Mouse (Mus musculus): ENCODE data around the gene Chrna4. TPM values are rescaled to one million over a fixed set of nuclear protein-coding genes. Genes with fewer than 3 reads are reported as not detected.

The Chrna4 gene
- polyA plus RNA-seq, 2 experiments: 0.50 to 0.71 TPM

DNA sequence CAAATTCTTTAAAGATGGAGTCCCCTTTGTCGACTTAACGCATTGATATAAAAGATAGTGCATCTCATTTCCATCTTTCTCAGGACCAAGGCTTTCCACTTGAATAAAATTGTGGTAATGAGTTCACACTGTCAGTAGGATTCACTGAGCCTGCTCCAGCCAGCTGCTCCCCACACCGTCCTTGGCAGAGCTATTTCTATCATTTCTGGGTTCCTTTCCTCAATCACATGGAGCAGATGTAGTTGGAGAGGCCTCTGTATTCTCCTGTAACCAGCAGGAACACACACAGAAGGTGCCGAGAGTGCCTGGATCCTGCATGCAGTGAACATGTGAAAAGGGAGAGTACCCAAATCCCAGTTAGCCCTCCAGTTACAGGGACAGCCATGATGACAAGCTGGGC is 53.0 kb downstream of the Chrna4 start:
- H3K27me3 ChIP-seq (ENCODE audit: control insufficient read depth, insufficient read depth, low read length): no peaks in the 10 kb centered on the region
- H3K9me3 ChIP-seq (ENCODE audit: control insufficient read depth, low read length): no peaks in the 10 kb centered on the region
- ATAC-seq (ENCODE audit: insufficient read depth) (no peak), DNase-seq (ENCODE audit: low read depth in 3 of 3, low spot score in 3 of 3) (no peak)
- TF ChIP-seq EP300 (IDR thresholded peaks at IDR 0.05; ENCODE audit: low read depth) (no peak), CTCF (IDR thresholded peaks at IDR 0.05; ENCODE audit: low read depth) (no peak)
- H3K4me2 ChIP-seq (ENCODE audit: low read depth): no peak overlapping the region
- no peak overlapping the region for H3K9ac ChIP-seq (replicated peaks)
- H3K4me3 ChIP-seq (ENCODE audit: insufficient read depth in 1 of 2, low read depth in 2 of 2, low read length in 2 of 2): no peak overlapping the region
- 56% methylated on average over 4 of the region's 4 CpGs for WGBS (ENCODE audit: insufficient replicate concordance)
- H3K36me3 ChIP-seq (replicated peaks; ENCODE audit: control insufficient read depth, insufficient read depth, low read depth): no peaks in the 10 kb centered on the region
- H3K4me1 ChIP-seq (replicated peaks; ENCODE audit: control insufficient read depth in 2 of 2, insufficient read depth in 2 of 2, low read length in 1 of 2): no peaks in the 10 kb centered on the region
- no peak overlapping the region for H3K27ac ChIP-seq

DNA sequence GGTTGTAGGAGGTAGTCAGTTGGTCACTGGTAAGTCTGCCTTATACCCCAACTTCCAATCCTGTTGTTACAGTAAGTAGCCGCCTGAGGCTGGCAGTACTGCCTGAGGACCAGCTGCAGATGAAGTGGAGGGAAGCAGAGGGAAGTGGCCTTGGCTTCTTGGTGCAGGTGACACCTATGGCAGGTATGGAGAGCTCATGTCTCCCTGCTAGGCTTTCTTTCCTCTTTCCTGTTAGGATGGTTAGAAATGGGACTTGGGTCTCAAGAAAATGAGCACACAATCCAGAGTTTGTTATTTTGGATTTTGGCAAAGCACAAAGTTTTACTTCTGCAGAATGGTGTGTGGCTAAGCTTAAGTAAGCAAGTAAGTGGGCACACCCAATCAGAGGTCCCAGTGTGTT is 54.4 kb downstream of the Chrna4 start:
- ATAC-seq (ENCODE audit: insufficient read depth) (no peak), DNase-seq (ENCODE audit: low read depth in 3 of 3, low spot score in 3 of 3) (no peak)
- H3K36me3 ChIP-seq (replicated peaks; ENCODE audit: control insufficient read depth, insufficient read depth, low read depth): no peaks in the 10 kb centered on the region
- no peak overlapping the region for H3K9ac ChIP-seq (replicated peaks)
- H3K27ac ChIP-seq: no peak overlapping the region
- 54% methylated on average over 1 of the region's 1 CpGs for WGBS (ENCODE audit: insufficient replicate concordance)
- H3K4me3 ChIP-seq (ENCODE audit: insufficient read depth in 1 of 2, low read depth in 2 of 2, low read length in 2 of 2): no peak overlapping the region
- H3K4me2 ChIP-seq (ENCODE audit: low read depth): no peak overlapping the region
- H3K9me3 ChIP-seq (ENCODE audit: control insufficient read depth, low read length): no peaks in the 10 kb centered on the region
- no peaks in the 10 kb centered on the region for H3K4me1 ChIP-seq (replicated peaks; ENCODE audit: control insufficient read depth in 2 of 2, insufficient read depth in 2 of 2, low read length in 1 of 2)
- no peaks in the 10 kb centered on the region for H3K27me3 ChIP-seq (ENCODE audit: control insufficient read depth, insufficient read depth, low read length)
- no peak for TF ChIP-seq CTCF (IDR thresholded peaks at IDR 0.05; ENCODE audit: low read depth)
- no peak for TF ChIP-seq EP300 (IDR thresholded peaks at IDR 0.05; ENCODE audit: low read depth)

DNA sequence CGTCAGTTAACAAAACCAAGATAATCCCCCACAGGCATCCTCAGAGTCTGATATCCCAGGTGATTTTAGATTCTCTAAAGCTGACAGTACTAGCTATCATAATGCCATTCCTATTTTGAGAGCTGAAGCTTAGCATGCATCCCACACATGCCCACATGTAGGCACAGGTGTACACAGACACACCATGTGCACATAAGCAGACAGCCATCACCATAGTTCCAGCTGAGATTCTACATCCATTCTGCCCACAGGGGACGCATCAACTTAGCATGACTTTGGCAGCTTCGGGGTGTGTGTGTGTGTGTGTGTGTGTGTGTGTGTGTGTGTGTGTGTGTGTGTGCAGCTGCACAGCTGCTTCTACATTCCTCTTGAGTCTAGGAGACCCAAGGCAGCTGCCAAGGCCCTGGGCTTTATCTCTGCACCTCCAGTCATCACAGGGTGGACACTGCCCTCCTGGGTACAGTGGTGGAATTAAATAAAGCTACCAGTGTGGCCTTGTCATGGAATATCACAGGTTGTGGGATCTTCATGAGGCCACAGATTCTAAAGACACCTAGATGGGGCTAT is 54.9 kb downstream of the Chrna4 start:
- Histone ChIP-seq H3K9me3 (ENCODE audit: control insufficient read depth, low read length) (no peaks in the 10 kb centered on the region), H3K9ac (replicated peaks) (no peak overlapping the region), H3K4me2 (ENCODE audit: low read depth) (no peak overlapping the region), H3K36me3 (replicated peaks; ENCODE audit: control insufficient read depth, insufficient read depth, low read depth) (no peaks in the 10 kb centered on the region), H3K27ac (no peak overlapping the region), H3K4me3 (ENCODE audit: insufficient read depth in 1 of 2, low read depth in 2 of 2, low read length in 2 of 2) (no peak overlapping the region), H3K4me1 (replicated peaks; ENCODE audit: control insufficient read depth in 2 of 2, insufficient read depth in 2 of 2, low read length in 1 of 2) (no peaks in the 10 kb centered on the region), H3K27me3 (ENCODE audit: control insufficient read depth, insufficient read depth, low read length) (no peaks in the 10 kb centered on the region)
- 53% methylated on average over 3 of the region's 3 CpGs for WGBS (ENCODE audit: insufficient replicate concordance)
- no peak for TF ChIP-seq EP300 (IDR thresholded peaks at IDR 0.05; ENCODE audit: low read depth)
- no peak for TF ChIP-seq CTCF (IDR thresholded peaks at IDR 0.05; ENCODE audit: low read depth)
- DNase-seq (ENCODE audit: low read depth in 3 of 3, low spot score in 3 of 3): no peak
- ATAC-seq (ENCODE audit: insufficient read depth): no peak

DNA sequence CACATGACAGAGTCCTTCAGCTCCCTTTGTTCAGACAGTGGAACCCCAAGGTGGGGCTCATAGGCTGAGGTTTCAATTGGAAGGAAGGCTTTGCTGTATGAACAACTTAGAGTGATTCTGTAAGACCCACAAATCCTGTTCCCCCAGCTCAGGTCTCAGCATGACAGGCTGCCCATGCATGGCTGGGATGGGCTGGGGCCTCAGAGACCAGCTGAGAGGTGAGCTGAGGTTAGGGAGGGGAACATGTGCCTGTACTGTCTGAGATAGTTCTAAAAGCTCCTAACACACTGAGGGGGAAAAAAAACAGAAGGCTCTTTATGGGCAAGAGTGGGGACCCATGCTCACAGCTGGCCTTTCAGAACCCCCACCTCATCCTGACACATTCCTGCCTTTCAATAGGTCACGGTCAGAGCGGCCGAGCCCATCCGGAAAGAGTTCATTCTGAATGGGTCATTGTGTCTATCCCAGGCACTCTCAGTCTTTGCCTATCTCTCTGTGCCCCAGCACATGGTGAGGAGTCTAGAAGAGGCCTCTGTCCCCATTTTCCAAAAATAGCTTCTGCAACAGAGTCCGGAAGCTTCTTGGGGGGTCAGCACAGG is 55.8 kb downstream of the Chrna4 start:
- Histone ChIP-seq H3K9me3 (ENCODE audit: control insufficient read depth, low read length) (no peaks in the 10 kb centered on the region), H3K27ac (no peak overlapping the region), H3K9ac (replicated peaks) (no peak overlapping the region), H3K4me2 (ENCODE audit: low read depth) (no peak overlapping the region), H3K36me3 (replicated peaks; ENCODE audit: control insufficient read depth, insufficient read depth, low read depth) (no peaks in the 10 kb centered on the region), H3K27me3 (ENCODE audit: control insufficient read depth, insufficient read depth, low read length) (no peaks in the 10 kb centered on the region), H3K4me1 (replicated peaks; ENCODE audit: control insufficient read depth in 2 of 2, insufficient read depth in 2 of 2, low read length in 1 of 2) (no peaks in the 10 kb centered on the region), H3K4me3 (ENCODE audit: insufficient read depth in 1 of 2, low read depth in 2 of 2, low read length in 2 of 2) (no peak overlapping the region)
- DNase-seq (ENCODE audit: low read depth in 3 of 3, low spot score in 3 of 3) (no peak), ATAC-seq (ENCODE audit: insufficient read depth) (no peak)
- 80% methylated on average over 5 of the region's 5 CpGs for WGBS (ENCODE audit: insufficient replicate concordance)
- TF ChIP-seq CTCF (IDR thresholded peaks at IDR 0.05; ENCODE audit: low read depth) (no peak), EP300 (IDR thresholded peaks at IDR 0.05; ENCODE audit: low read depth) (no peak)

DNA sequence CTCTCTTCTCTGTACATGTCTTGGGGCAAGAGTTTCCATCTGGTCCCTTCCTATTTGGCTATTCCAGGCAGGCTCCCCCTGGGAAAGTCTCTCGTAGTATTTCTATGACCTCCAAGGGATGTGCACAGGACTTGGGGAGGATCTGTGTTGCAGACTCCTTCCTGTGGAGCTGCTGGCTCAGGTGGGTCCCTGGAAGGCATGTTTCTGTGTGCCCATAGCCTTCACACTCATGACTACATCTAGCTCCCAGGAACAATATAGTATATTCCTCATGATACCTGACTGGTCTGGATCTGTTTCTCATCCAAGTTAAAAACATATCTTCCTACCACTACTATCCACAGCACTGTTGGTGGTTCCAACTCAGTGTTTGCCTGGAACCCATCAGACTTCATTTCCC is 56.3 kb downstream of the Chrna4 start:
- H3K9me3 ChIP-seq (ENCODE audit: control insufficient read depth, low read length): no peaks in the 10 kb centered on the region
- H3K27me3 ChIP-seq (ENCODE audit: control insufficient read depth, insufficient read depth, low read length): no peaks in the 10 kb centered on the region
- 47% methylated on average over 1 of the region's 1 CpGs for WGBS (ENCODE audit: insufficient replicate concordance)
- no peak overlapping the region for H3K9ac ChIP-seq (replicated peaks)
- TF ChIP-seq EP300 (IDR thresholded peaks at IDR 0.05; ENCODE audit: low read depth) (no peak), CTCF (IDR thresholded peaks at IDR 0.05; ENCODE audit: low read depth) (no peak)
- H3K27ac ChIP-seq: no peak overlapping the region
- no peaks in the 10 kb centered on the region; the same call in 1 of the 2 replicates for H3K36me3 ChIP-seq (replicated peaks; ENCODE audit: control insufficient read depth, insufficient read depth, low read depth)
- DNase-seq (ENCODE audit: low read depth in 3 of 3, low spot score in 3 of 3) (no peak), ATAC-seq (ENCODE audit: insufficient read depth) (no peak)
- no peaks in the 10 kb centered on the region for H3K4me1 ChIP-seq (replicated peaks; ENCODE audit: control insufficient read depth in 2 of 2, insufficient read depth in 2 of 2, low read length in 1 of 2)
- H3K4me2 ChIP-seq (ENCODE audit: low read depth): no peak overlapping the region
- no peak overlapping the region for H3K4me3 ChIP-seq (ENCODE audit: insufficient read depth in 1 of 2, low read depth in 2 of 2, low read length in 2 of 2)

Measured in liver, embryonic 14.5 days (tissue).